Mouse (Mus musculus) cortical plate, adult 2 months (tissue): ENCODE data around the gene Dennd4b.

Experiments
- CTCF ChIP-seq: fragments of 200-500 bp; IDR thresholded peaks from 2 replicates; pipeline ENCODE4 v1.5.1; 2011; ENCODE audit warnings: mild to moderate bottlenecking, control low read depth, low read length; ENCODE audit not compliant: insufficient read depth; ENCODE audit errors: extremely low read depth
- POLR2A ChIP-seq: fragments of 200-500 bp; IDR thresholded peaks from 2 replicates; pipeline ENCODE4 v1.6.1; 2011; ENCODE audit warnings: mild to moderate bottlenecking, low read length, control low read depth; ENCODE audit not compliant: insufficient read depth; ENCODE audit errors: extremely low read depth

GRCm38 (mm10) chr3:90268190-90268589 is 3.2 kb downstream of the Dennd4b start:
- TF ChIP-seq POLR2A (no peak), CTCF (no peak)
